Mouse (Mus musculus) E14TG2a.4 (cell line): Measurements from ENCODE around the gene Sox5.

Experiments used
- H3K27me3 ChIP-seq: 2 replicates; pipeline ENCODE4 v1.6.1; 2014; ENCODE audit warnings: low read length, control low read depth; ENCODE audit not compliant: insufficient read depth
- H3K36me3 ChIP-seq: 2 replicates; pipeline ENCODE4 v1.6.1; 2014; ENCODE audit warnings: low read length, control low read depth; ENCODE audit not compliant: insufficient read depth
- H3K4me1 ChIP-seq: replicated peaks from 2 replicates; pipeline ENCODE4 v1.6.1; 2014; ENCODE audit warnings: low read depth, low read length, control low read depth
- H3K4me3 ChIP-seq: replicated peaks from 2 replicates; pipeline ENCODE4 v1.5.1; 2014; ENCODE audit warnings: mild to moderate bottlenecking, low read length
- H3K9me3 ChIP-seq: 2 replicates; pipeline ENCODE4 v1.6.1; 2014; ENCODE audit warnings: low read length, control low read depth
- CTCF ChIP-seq: conservative IDR thresholded peaks from 2 replicates; pipeline ENCODE4 v1.5.1; 2014; ENCODE audit warnings: low read length
- NANOG ChIP-seq: IDR thresholded peaks from 2 replicates; pipeline ENCODE4 v1.6.1; 2014; ENCODE audit warnings: borderline replicate concordance, low read length, mixed read lengths
- POU5F1 ChIP-seq: IDR thresholded peaks from 2 replicates; pipeline ENCODE4 v1.6.1; 2014; ENCODE audit warnings: low read length, borderline replicate concordance

The Sox5 gene

GRCm38 (mm10) chr6:144479861-144480260 lies 301.9 kb downstream of the Sox5 start:
- peaks cover 29% of the 10 kb centered on the region for H3K4me1 ChIP-seq
- no peak for TF ChIP-seq NANOG
- TF ChIP-seq POU5F1, result no peak
- no peak for TF ChIP-seq CTCF
- no peak overlapping the region for H3K4me3 ChIP-seq
- no peaks in the 10 kb centered on the region for H3K36me3 ChIP-seq
- no peaks in the 10 kb centered on the region for H3K27me3 ChIP-seq
- H3K9me3 ChIP-seq, result no peaks in the 10 kb centered on the region

- no peaks in the 10 kb centered on the region for H3K9me3 ChIP-seq
Measured at GRCm38 (mm10) chr6:144477287-144478064, 304.3 kb downstream of the Sox5 start.

GRCm38 (mm10) chr6:144473437-144473836 lies 308.3 kb downstream of the Sox5 start:
- H3K27me3 ChIP-seq, result no peaks in the 10 kb centered on the region
- H3K36me3 ChIP-seq, result no peaks in the 10 kb centered on the region
- no peak for TF ChIP-seq POU5F1
- no peak for TF ChIP-seq CTCF
- no peak for TF ChIP-seq NANOG
- H3K9me3 ChIP-seq, result no peaks in the 10 kb centered on the region
- peaks cover 22% of the 10 kb centered on the region for H3K4me1 ChIP-seq
- no peak overlapping the region for H3K4me3 ChIP-seq

More at GRCm38 (mm10) chr6:144477287-144478064, 304.3 kb downstream of the Sox5 start:
- peaks cover 31% of the 10 kb centered on the region for H3K4me1 ChIP-seq
- H3K4me3 ChIP-seq, result no peak overlapping the region
- no peaks in the 10 kb centered on the region for H3K36me3 ChIP-seq
- TF ChIP-seq POU5F1 (no peak), CTCF (peak; percentile 18; the same call in 1 of the 2 replicates), NANOG (no peak)
- H3K27me3 ChIP-seq, result no peaks in the 10 kb centered on the region

- Histone ChIP-seq H3K4me3 (no peak overlapping the region), H3K4me1 (peaks cover 16% of the 10 kb centered on the region), H3K27me3 (no peaks in the 10 kb centered on the region), H3K36me3 (no peaks in the 10 kb centered on the region), H3K9me3 (no peaks in the 10 kb centered on the region)
- no peak for TF ChIP-seq CTCF
- no peak for TF ChIP-seq POU5F1
- TF ChIP-seq NANOG, result no peak
Measured at GRCm38 (mm10) chr6:144472089-144472900, 309.5 kb downstream of the Sox5 start.

- no peak for TF ChIP-seq POU5F1
- no peak for TF ChIP-seq CTCF
- TF ChIP-seq NANOG, result no peak
- peaks cover 10% of the 10 kb centered on the region for H3K4me1 ChIP-seq
- H3K9me3 ChIP-seq, result no peaks in the 10 kb centered on the region
- no peak overlapping the region for H3K4me3 ChIP-seq
- 0 out of 2 replicates have a peak, but pooled peaks cover 3% of the 10 kb centered on the region for H3K27me3 ChIP-seq
- no peaks in the 10 kb centered on the region for H3K36me3 ChIP-seq
Measured at GRCm38 (mm10) chr6:144466711-144467110, 315.1 kb downstream of the Sox5 start.

GRCm38 (mm10) chr6:144463691-144464090 lies 318.1 kb downstream of the Sox5 start:
- H3K4me3 ChIP-seq, result no peak overlapping the region
- no peaks in the 10 kb centered on the region for H3K9me3 ChIP-seq
- H3K4me1 ChIP-seq, result peaks cover 12% of the 10 kb centered on the region; the same call in 1 of the 2 replicates
- 0 out of 2 replicates have a peak, but pooled peaks cover 3% of the 10 kb centered on the region for H3K27me3 ChIP-seq
- H3K36me3 ChIP-seq, result no peaks in the 10 kb centered on the region
- TF ChIP-seq NANOG (no peak), POU5F1 (no peak), CTCF (no peak)

GRCm38 (mm10) chr6:144463274-144463673 lies 318.5 kb downstream of the Sox5 start:
- no peaks in the 10 kb centered on the region for H3K36me3 ChIP-seq
- TF ChIP-seq NANOG, result no peak
- no peak for TF ChIP-seq POU5F1
- no peak for TF ChIP-seq CTCF
- 0 out of 2 replicates have a peak, but pooled peaks cover 3% of the 10 kb centered on the region for H3K27me3 ChIP-seq
- H3K4me3 ChIP-seq, result no peak overlapping the region
- peaks cover 12% of the 10 kb centered on the region; the same call in 1 of the 2 replicates for H3K4me1 ChIP-seq
- H3K9me3 ChIP-seq, result no peaks in the 10 kb centered on the region

- H3K4me1 ChIP-seq, result peaks cover 21% of the 10 kb centered on the region
- TF ChIP-seq POU5F1 (no peak), NANOG (no peak), CTCF (no peak)
- H3K27me3 ChIP-seq, result 0 out of 2 replicates have a peak, but pooled peaks cover 3% of the 10 kb centered on the region
- no peaks in the 10 kb centered on the region for H3K36me3 ChIP-seq
- H3K4me3 ChIP-seq, result no peak overlapping the region
- H3K9me3 ChIP-seq, result no peaks in the 10 kb centered on the region
Measured at GRCm38 (mm10) chr6:144459486-144459885, 322.3 kb downstream of the Sox5 start.
